Mouse (Mus musculus): ENCODE measurements around the gene Prickle2.

GRCm38 (mm10) chr6:92451421-92451820 is 254.5 kb downstream of the Prickle2 start:
- TF ChIP-seq POLR2A (IDR thresholded peaks at IDR 0.05; ENCODE audit: control insufficient read depth, low read depth, low read length) (no peak), CTCF (IDR thresholded peaks at IDR 0.05; ENCODE audit: control insufficient read depth, insufficient read depth, insufficient replicate concordance, low read depth, low read length) (no peak)

Measured in testis, adult 2 months (tissue).